Mouse (Mus musculus): ENCODE measurements around the gene Vmn1r232. TPM values are rescaled to one million over a fixed set of nuclear protein-coding genes. Genes with fewer than 3 reads are reported as not detected.

The Vmn1r232 gene
- polyA plus RNA-seq, 1 experiment from 2014 or later = not detected

Other genes with a start within 250 kb of the Vmn1r232 start
- not detected in 2 replicates for gene Vmn1r226, start 236.9 kb downstream of the Vmn1r232 start, polyA plus RNA-seq (2015; fragmentation: Nextera tagmentation; extraction: Ambion mirVana)
- gene Vmn1r227, start 189.9 kb downstream of the Vmn1r232 start, polyA plus RNA-seq (2015; fragmentation: Nextera tagmentation; extraction: Ambion mirVana) = not detected in 2 replicates
- gene Vmn1r228, start 133.6 kb downstream of the Vmn1r232 start, polyA plus RNA-seq (2015; fragmentation: Nextera tagmentation; extraction: Ambion mirVana) = not detected in 2 replicates
- gene Vmn1r229, start 108.2 kb downstream of the Vmn1r232 start, polyA plus RNA-seq (2015; fragmentation: Nextera tagmentation; extraction: Ambion mirVana) = not detected in 2 replicates
- gene Vmn1r230, start 79.3 kb downstream of the Vmn1r232 start, polyA plus RNA-seq (2015; fragmentation: Nextera tagmentation; extraction: Ambion mirVana) = not detected in 2 replicates
- gene Vmn1r231, start 14.6 kb downstream of the Vmn1r232 start, polyA plus RNA-seq (2015; fragmentation: Nextera tagmentation; extraction: Ambion mirVana) = not detected in 2 replicates
- 80.9 and 89.8 TPM in 2 replicates for gene Ppp2r1a, start 25.6 kb upstream of the Vmn1r232 start, polyA plus RNA-seq (2015; fragmentation: Nextera tagmentation; extraction: Ambion mirVana)
- not detected in 2 replicates for gene Vmn1r233, start 76.8 kb upstream of the Vmn1r232 start, polyA plus RNA-seq (2015; fragmentation: Nextera tagmentation; extraction: Ambion mirVana)
- 3.4 and 3.8 TPM in 2 replicates for gene Zfp160, start 89.2 kb upstream of the Vmn1r232 start, polyA plus RNA-seq (2015; fragmentation: Nextera tagmentation; extraction: Ambion mirVana)

Data from liver, embryonic 16.5 days (tissue).